Mouse (Mus musculus): ENCODE results near the gene Tmem248. TPM values are rescaled to one million over a fixed set of nuclear protein-coding genes. Genes with fewer than 3 reads are reported as not detected.

The Tmem248 gene
- polyA plus RNA-seq, 2 experiments: 36.1 to 49.6 TPM

DNA sequence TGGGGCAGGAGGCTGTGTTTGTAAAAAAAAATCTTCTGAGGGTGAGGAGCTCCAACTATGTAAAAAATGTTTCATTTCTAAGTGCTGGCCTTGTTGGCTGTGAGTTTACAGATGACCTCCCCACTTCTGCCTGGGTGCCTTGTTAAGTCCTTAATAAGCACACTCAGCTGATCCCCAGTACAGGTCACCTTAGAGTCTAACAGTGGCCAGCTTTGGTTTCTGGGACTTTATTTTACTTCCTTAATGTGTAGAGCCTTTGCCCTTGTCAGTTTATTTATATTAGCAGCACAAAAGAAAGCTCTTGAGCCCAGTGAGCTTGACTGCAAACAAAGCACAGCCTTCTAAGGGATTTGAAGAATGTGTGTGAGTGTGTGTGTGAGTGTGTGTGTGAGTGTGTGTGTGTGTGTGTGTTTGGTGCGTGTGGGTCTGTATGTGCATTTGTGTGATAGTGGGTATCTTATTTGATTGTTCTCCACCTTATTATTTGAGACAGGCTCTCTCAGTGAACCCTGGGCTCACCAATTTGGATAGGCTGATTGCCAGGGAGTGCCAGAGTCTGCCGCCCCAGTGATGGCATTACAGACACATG lies 24.4 kb upstream of the Tmem248 start:
- H3K36me3 ChIP-seq (ENCODE audit: control insufficient read depth, insufficient read depth, low read length): peaks cover 53% of the 10 kb centered on the region
- H3K4me3 ChIP-seq (replicated peaks; ENCODE audit: low read length): no peak overlapping the region
- WGBS: 85% methylated on average over 2 of the region's 2 CpGs
- no peaks in the 10 kb centered on the region for H3K27me3 ChIP-seq (ENCODE audit: control insufficient read depth, insufficient read depth, low read length)
- no peak overlapping the region for H3K9ac ChIP-seq (ENCODE audit: low read depth, low read length, severe bottlenecking)
- H3K4me1 ChIP-seq (ENCODE audit: control insufficient read depth, insufficient read depth, low read length): no peaks in the 10 kb centered on the region
- TF ChIP-seq POLR2A (IDR thresholded peaks at IDR 0.05; ENCODE audit: borderline replicate concordance, extremely low read depth, insufficient read depth, insufficient read length): no peak
- no peak for DNase-seq (ENCODE audit: low spot score)
- no peak for ATAC-seq (ENCODE audit: low FRiP score, low read depth)
- no peak overlapping the region for H3K4me2 ChIP-seq (replicated peaks; ENCODE audit: low read depth, low read length, severe bottlenecking)
- no peaks in the 10 kb centered on the region for H3K9me3 ChIP-seq (ENCODE audit: control insufficient read depth, low read length)
- no peak overlapping the region for H3K27ac ChIP-seq (replicated peaks; ENCODE audit: low read depth, low read length)

DNA sequence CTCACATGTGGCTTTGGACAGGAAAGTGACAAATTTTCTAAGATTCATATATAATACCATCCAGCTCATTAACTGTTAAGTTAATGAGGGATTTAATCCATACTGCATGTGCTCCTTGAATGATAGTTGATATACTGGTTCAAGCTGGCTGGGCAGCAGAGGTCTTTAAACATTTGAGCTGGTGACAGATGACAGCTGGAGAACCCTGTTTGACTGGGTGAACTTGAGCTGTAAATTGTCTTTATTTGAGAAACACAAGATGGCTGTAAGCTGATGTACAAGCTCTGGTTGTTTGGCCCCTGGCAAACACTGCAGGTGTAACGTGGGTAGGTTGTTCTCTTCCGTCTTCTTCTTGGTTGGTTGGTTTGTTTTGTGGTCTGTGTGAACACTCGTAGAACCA lies 23.1 kb upstream of the Tmem248 start:
- no peak for TF ChIP-seq POLR2A (IDR thresholded peaks at IDR 0.05; ENCODE audit: borderline replicate concordance, extremely low read depth, insufficient read depth, insufficient read length)
- DNase-seq (ENCODE audit: low spot score) (no peak), ATAC-seq (ENCODE audit: low FRiP score, low read depth) (no peak)
- H3K4me2 ChIP-seq (replicated peaks; ENCODE audit: low read depth, low read length, severe bottlenecking): no peak overlapping the region
- no peaks in the 10 kb centered on the region for H3K9me3 ChIP-seq (ENCODE audit: control insufficient read depth, low read length)
- H3K4me3 ChIP-seq (replicated peaks; ENCODE audit: low read length): no peak overlapping the region
- 77% methylated on average over 3 of the region's 3 CpGs for WGBS
- no peaks in the 10 kb centered on the region for H3K27me3 ChIP-seq (ENCODE audit: control insufficient read depth, insufficient read depth, low read length)
- no peak overlapping the region for H3K27ac ChIP-seq (replicated peaks; ENCODE audit: low read depth, low read length)
- H3K9ac ChIP-seq (ENCODE audit: low read depth, low read length, severe bottlenecking): no peak overlapping the region
- H3K36me3 ChIP-seq (ENCODE audit: control insufficient read depth, insufficient read depth, low read length): peaks cover 60% of the 10 kb centered on the region
- no peaks in the 10 kb centered on the region for H3K4me1 ChIP-seq (ENCODE audit: control insufficient read depth, insufficient read depth, low read length)

GRCm38 (mm10) chr5:130196307-130196706 lies 20.6 kb upstream of the Tmem248 start:
- Histone ChIP-seq H3K9ac (ENCODE audit: low read depth, low read length, severe bottlenecking) (no peak overlapping the region), H3K4me3 (replicated peaks; ENCODE audit: low read length) (no peak overlapping the region), H3K36me3 (ENCODE audit: control insufficient read depth, insufficient read depth, low read length) (peaks cover 52% of the 10 kb centered on the region), H3K9me3 (ENCODE audit: control insufficient read depth, low read length) (no peaks in the 10 kb centered on the region), H3K27me3 (ENCODE audit: control insufficient read depth, insufficient read depth, low read length) (no peaks in the 10 kb centered on the region), H3K4me1 (ENCODE audit: control insufficient read depth, insufficient read depth, low read length) (no peaks in the 10 kb centered on the region), H3K27ac (replicated peaks; ENCODE audit: low read depth, low read length) (no peak overlapping the region), H3K4me2 (replicated peaks; ENCODE audit: low read depth, low read length, severe bottlenecking) (no peak overlapping the region)
- ATAC-seq (ENCODE audit: low FRiP score, low read depth) (peak; percentile 60; the same call in 1 of the 2 replicates), DNase-seq (ENCODE audit: low spot score) (peak; percentile 3)
- TF ChIP-seq POLR2A (IDR thresholded peaks at IDR 0.05; ENCODE audit: borderline replicate concordance, extremely low read depth, insufficient read depth, insufficient read length): no peak
- 82% methylated on average over 1 of the region's 1 CpGs for WGBS

DNA sequence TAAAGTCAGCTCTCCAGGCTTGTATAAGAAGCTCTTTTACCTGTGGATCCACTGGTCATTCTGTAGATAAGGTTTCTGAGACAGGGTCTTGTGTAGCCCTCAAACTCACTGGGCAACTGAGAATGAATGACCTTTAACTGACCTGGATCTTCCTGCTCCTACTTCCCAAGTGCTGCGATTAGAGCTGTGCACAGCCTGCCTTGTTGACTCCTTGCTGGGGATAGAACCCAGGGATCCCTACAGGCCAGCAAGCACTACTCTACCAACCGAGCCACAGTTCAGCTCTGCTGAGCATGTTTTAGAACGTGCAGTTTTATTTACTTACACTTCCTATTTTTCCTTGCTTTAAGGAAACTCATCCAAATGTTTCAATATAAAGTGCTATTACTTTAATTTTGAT lies 19.4 kb upstream of the Tmem248 start:
- H3K4me3 ChIP-seq (replicated peaks; ENCODE audit: low read length): no peak overlapping the region
- ATAC-seq (ENCODE audit: low FRiP score, low read depth): no peak
- H3K27me3 ChIP-seq (ENCODE audit: control insufficient read depth, insufficient read depth, low read length): no peaks in the 10 kb centered on the region
- no peak overlapping the region for H3K27ac ChIP-seq (replicated peaks; ENCODE audit: low read depth, low read length)
- no peak for TF ChIP-seq POLR2A (IDR thresholded peaks at IDR 0.05; ENCODE audit: borderline replicate concordance, extremely low read depth, insufficient read depth, insufficient read length)
- no peak for DNase-seq (ENCODE audit: low spot score)
- WGBS: 89% methylated on average over 3 of the region's 3 CpGs
- no peak overlapping the region for H3K9ac ChIP-seq (ENCODE audit: low read depth, low read length, severe bottlenecking)
- H3K36me3 ChIP-seq (ENCODE audit: control insufficient read depth, insufficient read depth, low read length): peaks cover 47% of the 10 kb centered on the region
- H3K4me2 ChIP-seq (replicated peaks; ENCODE audit: low read depth, low read length, severe bottlenecking): no peak overlapping the region
- no peaks in the 10 kb centered on the region for H3K9me3 ChIP-seq (ENCODE audit: control insufficient read depth, low read length)
- H3K4me1 ChIP-seq (ENCODE audit: control insufficient read depth, insufficient read depth, low read length): no peaks in the 10 kb centered on the region

- no peaks in the 10 kb centered on the region for H3K27me3 ChIP-seq (ENCODE audit: control insufficient read depth, insufficient read depth, low read length)
- no peak overlapping the region for H3K4me2 ChIP-seq (replicated peaks; ENCODE audit: low read depth, low read length, severe bottlenecking)
- H3K9ac ChIP-seq (ENCODE audit: low read depth, low read length, severe bottlenecking): no peak overlapping the region
- H3K36me3 ChIP-seq (ENCODE audit: control insufficient read depth, insufficient read depth, low read length): peaks cover 43% of the 10 kb centered on the region
- no peaks in the 10 kb centered on the region for H3K9me3 ChIP-seq (ENCODE audit: control insufficient read depth, low read length)
- no peak overlapping the region for H3K27ac ChIP-seq (replicated peaks; ENCODE audit: low read depth, low read length)
- WGBS: 93% methylated on average over 7 of the region's 7 CpGs
- DNase-seq (ENCODE audit: low spot score) (no peak), ATAC-seq (ENCODE audit: low FRiP score, low read depth) (no peak)
- H3K4me3 ChIP-seq (replicated peaks; ENCODE audit: low read length): no peak overlapping the region
- TF ChIP-seq POLR2A (IDR thresholded peaks at IDR 0.05; ENCODE audit: borderline replicate concordance, extremely low read depth, insufficient read depth, insufficient read length): no peak
- no peaks in the 10 kb centered on the region for H3K4me1 ChIP-seq (ENCODE audit: control insufficient read depth, insufficient read depth, low read length)
Measured at GRCm38 (mm10) chr5:130197981-130198380, 18.9 kb upstream of the Tmem248 start.

All from limb, embryonic 14.5 days (tissue).